Mouse (Mus musculus) neutrophil, adult 5-6 weeks (primary cell): Measurements from ENCODE around the gene Usp18. TPM values are rescaled to one million over a fixed set of nuclear protein-coding genes. Genes with fewer than 3 reads are reported as not detected.
A peak's percentile ranks its signal among the peaks of the same experiment; 100 is the strongest.

Experiments
- ATAC-seq: fragments of 151-379, 151-347 bp; 2 replicates; pipeline ENCODE4 v1.8.0; 2017; ENCODE audit warnings: mild to moderate bottlenecking, moderate TSS enrichment; ENCODE audit not compliant: insufficient number of reproducible peaks, poor library complexity, low FRiP score, severe bottlenecking; ENCODE audit errors: extremely low read depth
- total RNA-seq: library from RNA; stranded (forward); fragments of 200-1000 nt; gene quantifications from 2 replicates; pipeline ENCODE4 v1.2.3, GENCODE M21; 2017

Gene Usp18
- total RNA-seq, 1 experiment from 2014 or later = 21.8 TPM

DNA sequence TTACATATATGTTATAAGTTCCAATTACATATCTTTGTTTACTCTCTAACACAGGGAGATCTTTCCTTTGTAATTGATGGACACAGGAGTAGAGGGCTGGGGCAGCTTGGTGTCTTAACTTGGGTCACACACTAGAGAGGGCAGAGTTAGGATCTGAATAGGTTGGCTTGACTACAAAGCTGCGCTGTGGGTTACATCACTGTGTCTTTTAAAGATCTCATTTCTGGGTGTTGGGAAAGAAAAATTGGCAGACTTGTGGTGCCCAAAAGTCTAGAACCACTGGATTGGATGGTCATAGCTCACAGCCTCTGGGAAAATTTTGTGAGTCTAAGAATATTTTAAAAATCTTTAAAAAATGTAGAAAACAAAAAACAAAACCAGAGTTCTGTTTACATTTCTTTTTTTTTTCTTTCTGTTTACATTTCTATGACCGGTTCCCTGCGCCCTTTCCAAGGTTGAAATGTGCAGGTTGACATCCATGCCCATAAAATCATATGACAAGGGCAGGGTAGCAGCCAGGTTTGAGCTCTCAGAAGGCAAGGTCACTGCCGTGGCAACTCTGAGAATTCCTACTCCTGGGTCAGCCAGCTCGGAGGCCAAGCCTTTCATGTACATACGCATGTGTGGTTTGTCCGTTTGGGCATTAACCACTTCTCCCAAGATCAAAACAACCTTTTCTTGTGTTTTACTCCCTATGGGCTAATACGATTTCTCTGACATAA, 23.7 kb upstream of the Usp18 start:
- no peak for ATAC-seq

- ATAC-seq = no peak
These were observed 22.7 kb upstream of the Usp18 start for GRCm38 (mm10) chr6:121223001-121223400.

GRCm38 (mm10) chr6:121224067-121224466, 21.6 kb upstream of the Usp18 start:
- no peak for ATAC-seq

GRCm38 (mm10) chr6:121224993-121225392, 20.7 kb upstream of the Usp18 start:
- no peak for ATAC-seq

- peak; percentile 21; the same call in 1 of the 2 replicates for ATAC-seq
These were observed 19.7 kb upstream of the Usp18 start for GRCm38 (mm10) chr6:121226043-121226442.

GRCm38 (mm10) chr6:121226744-121227143, 19.0 kb upstream of the Usp18 start:
- ATAC-seq = peak; percentile 50; the same call in 1 of the 2 replicates

- no peak for ATAC-seq
These were observed 17.3 kb upstream of the Usp18 start for GRCm38 (mm10) chr6:121228421-121228820.

DNA sequence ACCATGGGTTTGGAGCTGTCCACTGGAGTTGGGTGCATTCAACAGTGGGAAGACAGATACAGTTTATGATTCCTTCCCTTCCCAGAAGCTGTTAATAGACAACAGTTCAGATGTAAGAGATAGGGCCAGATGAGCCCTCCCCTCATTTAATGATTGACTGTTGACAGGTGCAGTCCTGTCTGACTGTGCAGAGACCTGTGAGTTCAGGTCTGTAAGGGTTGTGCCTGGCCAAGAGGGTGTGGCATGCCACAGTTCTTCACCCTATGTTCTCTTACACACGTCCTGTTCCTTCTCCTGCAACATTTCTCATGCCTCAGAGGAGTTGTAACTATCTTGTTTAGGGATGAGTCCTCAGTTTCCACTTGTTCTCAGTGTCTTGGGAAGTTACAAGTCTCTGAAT, 13.1 kb upstream of the Usp18 start:
- no peak for ATAC-seq

DNA sequence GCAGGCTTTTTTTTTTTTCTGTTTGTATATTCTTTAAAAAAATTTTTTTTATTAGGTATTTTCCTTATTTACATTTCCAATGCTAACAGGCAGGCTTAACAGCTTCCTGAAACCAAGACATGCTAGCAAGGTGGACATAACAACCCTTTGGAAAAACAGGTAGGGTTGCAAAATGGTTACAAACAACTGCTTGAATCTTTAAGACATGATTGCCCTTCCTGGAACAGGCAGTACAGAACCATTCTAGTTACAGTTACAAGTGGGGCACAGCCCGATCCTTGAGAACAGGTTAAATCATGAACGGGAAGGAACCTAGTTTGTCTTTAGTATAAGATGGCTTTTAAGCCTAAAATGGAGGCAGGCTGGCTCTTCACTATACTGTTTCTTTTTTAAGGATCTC, 9.3 kb upstream of the Usp18 start:
- no peak for ATAC-seq

DNA sequence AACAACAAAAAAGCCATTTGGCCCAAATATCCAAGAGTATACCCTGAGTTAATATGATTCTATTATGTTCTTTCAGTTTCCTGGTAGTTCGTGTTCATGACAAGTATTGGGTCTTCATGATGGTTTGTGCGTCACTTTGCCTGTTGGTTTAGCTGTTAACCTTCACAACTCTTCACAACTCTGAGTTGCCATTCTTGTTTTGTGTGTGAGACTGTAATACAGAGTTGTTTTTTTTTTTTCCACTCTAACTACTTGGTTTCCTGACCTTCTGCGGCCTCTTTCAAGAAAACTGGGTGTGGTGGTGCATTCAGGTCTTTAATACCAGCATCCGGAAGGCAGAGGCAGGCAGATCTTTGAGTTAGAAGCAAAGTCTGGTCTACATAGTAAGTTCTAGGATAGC, 7.5 kb upstream of the Usp18 start:
- no peak for ATAC-seq

- no peak for ATAC-seq
These were observed 3.9 kb upstream of the Usp18 start for GRCm38 (mm10) chr6:121241780-121242179.

GRCm38 (mm10) chr6:121243161-121243560, 2.5 kb upstream of the Usp18 start:
- ATAC-seq = no peak

DNA sequence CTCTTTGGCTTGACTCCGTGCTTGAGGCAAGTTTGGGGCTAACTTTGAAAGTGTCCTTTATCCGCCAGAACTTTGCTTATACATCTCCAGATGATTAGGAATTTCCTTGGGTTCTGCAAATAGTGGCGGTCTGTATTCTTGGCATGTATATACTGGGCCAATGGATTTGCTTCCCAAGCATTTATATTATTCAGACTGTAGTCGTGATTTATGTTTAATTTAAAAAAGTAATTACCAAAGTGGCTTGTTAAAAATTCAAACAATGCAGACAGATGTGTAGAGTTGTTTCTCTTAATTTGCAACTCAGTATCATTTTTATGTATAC, 293 bp downstream of the Usp18 start:
- ATAC-seq = no peak

GRCm38 (mm10) chr6:121250406-121250805, 4.7 kb downstream of the Usp18 start:
- ATAC-seq = no peak

DNA sequence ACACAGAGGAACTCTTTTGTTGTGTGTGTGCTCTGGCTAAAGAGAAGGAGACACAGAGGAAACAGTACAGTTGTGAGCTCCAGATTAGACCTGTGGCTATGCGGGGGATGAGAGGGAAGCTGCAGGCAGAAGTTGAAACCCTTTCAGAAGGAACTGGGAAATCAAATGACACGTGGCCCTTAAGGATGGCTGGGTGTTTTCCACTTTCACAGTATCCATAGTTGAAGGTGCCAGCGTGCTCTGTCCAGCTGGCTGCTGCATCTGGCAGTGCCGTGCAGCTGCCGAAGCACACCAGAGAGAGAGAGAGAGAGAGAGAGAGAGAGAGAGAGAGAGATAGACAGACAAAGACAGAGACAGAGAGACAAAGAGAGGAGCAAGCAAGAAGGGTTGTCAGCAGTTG, 5.5 kb downstream of the Usp18 start:
- no peak for ATAC-seq

DNA sequence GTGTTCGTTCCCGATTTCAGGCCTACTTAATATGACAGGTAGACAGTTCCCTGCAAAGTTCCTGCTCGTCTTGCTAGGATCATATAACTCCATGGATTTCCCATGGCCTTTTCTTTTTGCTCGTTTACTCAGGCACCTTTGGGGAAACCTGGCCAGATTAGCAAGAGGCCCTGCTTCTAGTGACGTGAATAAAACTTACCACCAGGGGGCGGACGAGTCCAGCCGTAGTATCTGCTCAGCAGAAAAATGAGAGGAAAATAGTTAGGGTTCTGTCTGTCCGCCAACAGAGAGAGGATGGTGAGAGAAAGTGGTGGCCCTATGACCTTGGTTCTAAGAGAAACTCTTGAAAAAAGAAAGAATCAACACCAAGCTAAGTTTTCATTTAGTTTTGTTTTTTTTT, 14.8 kb downstream of the Usp18 start:
- peak; percentile 77 for ATAC-seq

- no peak for ATAC-seq
These were observed 15.5 kb downstream of the Usp18 start for GRCm38 (mm10) chr6:121261233-121261632.

DNA sequence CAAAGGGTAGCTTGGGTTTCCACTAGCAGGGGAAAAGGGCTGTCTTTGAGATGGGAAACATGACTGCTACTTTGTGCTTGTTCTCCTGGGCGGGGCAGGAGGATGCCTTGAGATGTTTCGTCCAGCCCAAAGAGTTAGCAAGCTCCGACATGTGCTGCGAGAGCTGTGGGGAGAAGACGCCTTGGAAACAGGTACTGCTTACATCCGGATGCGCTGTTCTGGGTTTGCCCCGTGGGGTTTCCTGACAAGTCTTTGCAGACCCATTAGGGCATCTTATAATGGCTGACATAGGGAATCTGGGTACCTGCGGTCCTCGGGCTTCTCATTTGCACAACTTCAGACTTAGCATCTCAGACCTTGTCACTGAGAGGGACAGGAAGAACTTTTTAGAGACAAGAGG, 16.3 kb downstream of the Usp18 start:
- ATAC-seq = no peak

GRCm38 (mm10) chr6:121262496-121262895, 16.8 kb downstream of the Usp18 start:
- no peak for ATAC-seq

- no peak for ATAC-seq
These were observed 24.4 kb downstream of the Usp18 start for GRCm38 (mm10) chr6:121270156-121270555.

- no peak for ATAC-seq
These were observed 26.0 kb downstream of the Usp18 start for GRCm38 (mm10) chr6:121271707-121272074.
